Mouse (Mus musculus): Measurements from ENCODE around the gene Tmem114.

Tmem114 gene

GRCm38 (mm10) chr16:8409197-8409596 lies 15.7 kb downstream of the Tmem114 start:
- in situ Hi-C loops (cut with MboI, MseI): loop anchor here (5.0 kb wide), 2 partner anchors 78 to 268 kb away; no protein-coding TSS in a partner anchor

- in situ Hi-C loops (cut with MboI, MseI): loop anchor here (5.0 kb wide), 2 partner anchors 81 to 271 kb away; no protein-coding TSS in a partner anchor
These were observed 18.2 kb downstream of the Tmem114 start for GRCm38 (mm10) chr16:8406708-8407107.

GRCm38 (mm10) chr16:8402663-8403062 lies 22.3 kb downstream of the Tmem114 start:
- in situ Hi-C loops (cut with MboI, MseI): no loop called here

GRCm38 (mm10) chr16:8401171-8401955 lies 23.6 kb downstream of the Tmem114 start:
- in situ Hi-C loops (cut with MboI, MseI): no loop called here

- in situ Hi-C loops (cut with MboI, MseI): no loop called here
These were observed 25.1 kb downstream of the Tmem114 start for GRCm38 (mm10) chr16:8399868-8400267.

- in situ Hi-C loops (cut with MboI, MseI): no loop called here
These were observed 30.0 kb downstream of the Tmem114 start for GRCm38 (mm10) chr16:8394946-8395345.

- in situ Hi-C loops (cut with MboI, MseI): no loop called here
These were observed 36.4 kb downstream of the Tmem114 start for GRCm38 (mm10) chr16:8388491-8388890.

GRCm38 (mm10) chr16:8386386-8386785 lies 38.5 kb downstream of the Tmem114 start:
- in situ Hi-C loops (cut with MboI, MseI): no loop called here

- in situ Hi-C loops (cut with MboI, MseI): no loop called here
These were observed 39.3 kb downstream of the Tmem114 start for GRCm38 (mm10) chr16:8385679-8386078.

- in situ Hi-C loops (cut with MboI, MseI): no loop called here
These were observed 40.2 kb downstream of the Tmem114 start for GRCm38 (mm10) chr16:8384772-8385171.

- in situ Hi-C loops (cut with MboI, MseI): no loop called here
These were observed 41.5 kb downstream of the Tmem114 start for GRCm38 (mm10) chr16:8383396-8383795.

GRCm38 (mm10) chr16:8363066-8363465 lies 61.9 kb downstream of the Tmem114 start:
- in situ Hi-C loops (cut with MboI, MseI): loop anchor here (25.0 kb wide), 1 partner anchor 1851 kb away; no protein-coding TSS in a partner anchor

Measured in regulatory T cell (primary cell).